Mouse (Mus musculus) bone marrow, adult 2 months (tissue): Measurements from ENCODE around the gene Esx1.

Source experiments
- CTCF ChIP-seq: fragments of 200-500 bp; IDR thresholded peaks from 2 replicates; pipeline ENCODE4 v1.5.1; 2011; ENCODE audit warnings: low read length, control low read depth; ENCODE audit not compliant: control insufficient read depth, insufficient read depth
- POLR2A ChIP-seq: fragments of 200-500 bp; IDR thresholded peaks from 2 replicates; pipeline ENCODE4 v1.6.1; 2011; ENCODE audit warnings: low read depth, mild to moderate bottlenecking, control low read depth, low read length, borderline replicate concordance; ENCODE audit not compliant: control insufficient read depth

- TF ChIP-seq CTCF, result no peak
- no peak for TF ChIP-seq POLR2A
Observed at GRCm38 (mm10) chrX:137143726-137144125, 21.8 kb upstream of the Esx1 start.
